Mouse (Mus musculus) T-helper 2 cell (primary cell): ENCODE measurements around the gene Vmn1r2.
"Not testable (repeated sequence)": the region's sequence is repeated elsewhere in the genome, so short reads cannot be mapped to it uniquely, and the experiment has no call there.

Source experiments
- in situ Hi-C: fragments of 300-600 bp; cut with MboI, MseI; formaldehyde crosslinking; loops from one replicate; pipeline ENCODE4 v1.15.1; 2025; ENCODE audit warnings: high pct_unique_total_duplicates

The Vmn1r2 gene

DNA sequence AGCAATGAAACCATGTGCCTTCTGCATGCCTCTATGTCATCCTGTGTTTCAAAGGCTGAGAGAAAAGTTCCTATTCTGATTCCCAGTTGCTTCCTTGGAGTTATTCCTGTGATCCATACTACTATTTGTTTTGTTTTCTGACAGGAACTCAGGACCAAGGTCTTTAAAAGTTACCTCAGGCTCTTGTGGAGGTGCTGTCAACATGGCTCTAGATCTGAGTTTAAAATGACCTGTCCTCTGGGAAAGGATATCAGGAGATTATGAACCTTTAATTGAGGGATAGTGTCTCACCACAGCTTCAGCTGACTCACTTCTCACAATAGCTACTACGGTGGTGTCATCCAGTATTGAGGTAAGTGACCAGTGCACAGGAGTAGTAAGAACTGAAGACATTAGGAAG lies at the start of gene Vmn1r2:
Vmn1r2 (plus strand) TSS at position 301 of the 400 bp plus-strand sequence.
- in situ Hi-C loops: not testable (repeated sequence)

DNA sequence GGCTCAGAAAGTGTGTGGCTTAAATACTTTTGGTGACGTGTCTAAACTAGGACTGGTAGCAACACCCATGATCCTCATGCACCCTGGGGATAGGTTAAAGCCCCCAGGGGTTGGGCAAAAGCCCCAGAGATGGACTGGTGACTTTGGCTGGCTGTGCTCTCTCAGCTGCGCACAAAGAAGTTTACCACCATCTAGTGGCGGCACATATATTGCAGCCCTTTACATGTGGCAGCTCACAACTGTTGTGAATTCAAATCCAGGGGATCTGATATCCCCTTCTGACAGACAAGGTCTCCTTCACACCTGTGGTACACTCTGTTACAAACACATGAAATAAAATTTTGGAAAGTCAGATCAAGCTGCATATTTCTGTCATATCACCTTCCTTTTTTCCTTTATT lies 19.2 kb upstream of the Vmn1r2 start:
- in situ Hi-C loops: not testable (repeated sequence)

DNA sequence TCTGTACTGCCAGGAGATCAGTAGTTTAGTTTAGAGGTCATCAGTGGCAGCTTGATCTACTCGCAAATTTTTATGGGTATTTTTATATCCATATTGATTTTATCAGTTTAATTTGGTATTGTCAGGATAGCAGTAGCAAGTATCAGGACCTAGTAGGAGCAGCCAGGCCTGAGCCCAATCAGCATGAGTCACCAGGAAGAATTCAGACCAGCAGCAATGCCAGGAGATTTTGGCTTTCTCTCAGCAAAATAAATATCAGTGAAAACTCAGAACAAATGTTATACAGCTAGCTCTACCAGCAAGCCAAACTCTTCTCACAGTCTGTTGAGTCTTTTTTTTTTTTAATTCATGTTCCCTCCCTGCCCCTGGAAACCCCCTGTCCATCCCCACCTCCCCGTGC lies 13.8 kb upstream of the Vmn1r2 start:
- in situ Hi-C loops: not testable (repeated sequence)

DNA sequence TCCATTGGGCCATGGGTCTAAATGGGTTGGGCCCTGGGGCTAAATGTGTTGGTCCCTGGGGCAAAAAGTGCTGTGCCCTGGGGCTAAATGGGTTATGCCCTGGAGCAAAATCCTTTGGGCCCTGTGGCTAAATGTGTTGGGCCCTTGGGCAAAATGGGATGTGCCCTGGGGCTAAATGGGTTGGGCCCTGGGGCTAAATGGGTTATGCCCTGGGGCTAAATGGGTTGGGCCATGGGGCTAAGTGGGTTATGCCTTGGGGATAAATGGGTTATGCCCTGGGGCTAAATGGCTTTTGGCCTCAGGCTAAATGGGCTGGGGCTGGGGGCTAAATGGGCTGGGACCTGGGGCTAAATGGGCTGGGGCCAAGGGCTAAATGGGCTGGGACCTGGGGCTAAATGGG lies 2.7 kb upstream of the Vmn1r2 start:
- in situ Hi-C loops: not testable (repeated sequence)

DNA sequence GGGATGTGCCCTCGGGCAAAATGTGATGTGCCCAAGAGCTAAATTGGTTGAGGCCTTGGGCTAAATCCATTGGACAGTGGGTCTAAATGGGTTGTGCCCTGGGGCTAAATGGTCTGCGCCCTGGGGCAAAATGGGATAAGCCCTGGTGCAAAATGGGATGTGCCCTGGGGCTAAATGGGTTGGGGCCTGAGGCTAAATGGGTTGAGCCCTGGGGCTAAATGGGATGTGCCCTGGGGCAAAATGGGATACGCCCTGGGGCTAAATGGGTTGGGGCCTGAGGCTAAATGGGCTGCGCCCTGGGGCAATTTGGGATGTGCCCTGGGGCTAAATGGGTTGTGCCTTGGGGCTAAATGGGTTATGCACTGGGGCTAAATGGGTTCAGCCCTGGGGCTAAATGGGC lies 2.1 kb upstream of the Vmn1r2 start:
- in situ Hi-C loops: no loop called here

DNA sequence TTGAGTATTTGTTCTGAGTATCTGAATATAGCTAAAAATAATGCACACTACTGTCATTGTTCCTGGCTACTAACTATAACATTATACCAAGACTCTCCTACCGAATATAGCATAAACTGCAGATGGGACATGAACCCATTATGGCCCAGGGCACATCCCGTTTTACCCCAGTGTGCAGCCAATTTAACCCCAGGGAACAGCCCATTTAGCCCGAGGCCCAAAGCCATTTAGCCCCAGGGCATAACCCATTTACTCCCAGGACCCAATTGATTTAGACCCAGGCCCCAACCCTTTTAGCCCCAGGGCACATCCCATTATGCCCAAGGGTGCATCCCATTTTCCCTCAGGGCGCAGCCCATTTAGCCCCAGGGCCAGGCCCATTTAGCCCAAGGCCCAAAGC lies 7.5 kb downstream of the Vmn1r2 start:
- in situ Hi-C loops: not testable (repeated sequence)

DNA sequence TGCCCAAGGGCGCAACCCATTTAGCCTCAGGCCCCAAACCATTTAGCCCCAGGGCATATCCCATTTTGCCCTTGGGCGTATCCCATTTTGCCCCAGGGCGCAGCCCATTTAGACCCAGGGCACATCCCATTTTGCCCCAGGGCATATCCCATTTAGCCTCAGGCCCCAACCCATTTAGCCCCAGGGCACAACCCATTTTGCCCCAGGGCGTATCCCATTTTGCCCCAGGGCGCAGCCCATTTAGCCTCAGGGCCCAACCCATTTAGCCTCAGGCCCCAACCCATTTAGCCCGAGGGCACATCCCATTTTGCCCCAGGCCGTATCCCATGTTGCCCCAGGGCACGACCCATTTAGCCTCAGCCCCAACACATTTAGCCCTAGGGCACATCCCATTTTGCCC lies 8.6 kb downstream of the Vmn1r2 start:
- in situ Hi-C loops: not testable (repeated sequence)

DNA sequence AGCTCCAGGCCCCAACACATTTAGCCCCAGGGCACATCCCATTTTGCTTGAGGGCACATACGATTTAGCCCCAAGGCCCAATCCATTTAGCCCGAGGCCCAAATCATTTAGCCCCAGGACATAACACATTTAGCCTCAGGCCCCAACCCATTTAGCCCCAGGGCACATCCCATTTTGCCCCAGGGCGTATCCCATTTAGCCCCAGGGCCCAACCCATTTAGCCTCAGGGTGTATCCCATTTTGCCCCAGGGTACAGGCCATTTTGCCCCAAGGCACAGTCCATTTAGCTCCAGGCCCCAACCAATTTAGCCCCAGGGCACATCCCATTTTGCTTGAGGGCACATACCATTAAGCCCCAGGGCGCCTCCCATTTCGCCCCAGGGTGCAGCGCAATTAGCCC lies 9.1 kb downstream of the Vmn1r2 start:
- in situ Hi-C loops: not testable (repeated sequence)

DNA sequence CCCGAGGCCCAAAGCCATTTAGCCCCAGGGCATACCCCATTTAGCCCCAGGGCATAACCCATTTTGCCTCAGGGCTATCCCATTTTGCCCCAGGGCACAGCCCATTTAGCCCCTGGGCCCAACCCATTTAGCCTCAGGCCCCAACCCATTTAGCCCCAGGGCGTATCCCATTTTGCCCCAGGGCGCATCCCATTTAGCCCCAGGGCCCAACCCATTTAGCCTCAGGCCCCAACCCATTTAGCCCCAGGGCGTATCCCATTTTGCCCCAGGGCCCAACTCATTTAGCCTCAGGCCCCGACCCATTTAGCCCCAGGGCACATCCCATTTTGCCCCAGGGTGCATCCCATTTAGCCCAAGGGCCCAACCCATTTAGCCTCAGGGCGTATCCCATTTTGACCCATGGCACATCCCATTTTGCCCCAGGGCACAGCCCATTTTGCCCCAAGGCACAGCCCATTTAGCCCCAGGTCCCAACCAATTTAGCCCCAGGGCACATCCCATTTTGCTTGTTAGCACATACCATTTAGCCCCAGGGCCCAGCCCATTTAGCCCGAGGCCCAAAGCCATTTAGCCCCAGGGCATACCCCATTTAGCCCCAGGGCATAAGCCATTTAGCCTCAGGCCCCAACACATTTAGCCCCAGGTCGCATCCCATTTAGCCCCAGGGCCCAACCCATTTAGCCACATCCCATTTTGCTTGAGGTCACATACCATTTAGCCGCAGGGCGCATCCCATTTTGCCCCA lies 9.8 kb downstream of the Vmn1r2 start:
- in situ Hi-C loops: not testable (repeated sequence)

DNA sequence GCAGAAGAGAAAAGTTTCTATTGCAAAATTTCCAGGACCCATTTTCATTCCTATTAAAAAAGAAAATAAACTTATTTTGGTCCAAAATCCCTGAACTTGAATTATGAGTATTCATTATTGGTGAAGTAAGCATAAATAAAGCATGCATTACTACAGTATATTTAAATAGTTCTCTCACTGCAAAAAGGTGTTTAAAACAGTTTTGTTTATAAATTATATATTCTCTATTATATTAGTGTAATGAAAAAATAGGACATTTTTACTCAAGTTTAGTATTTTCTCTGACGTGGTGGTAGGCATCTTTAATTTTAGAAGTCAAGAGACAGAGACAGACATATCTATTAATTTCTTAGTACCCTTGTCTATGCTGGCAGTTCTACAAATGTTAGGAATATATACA lies 18.1 kb downstream of the Vmn1r2 start, which contains the start of gene Vmn1r3:
Vmn1r3 (minus strand) TSS at position 101 of the 400 bp plus-strand sequence.
- in situ Hi-C loops: not testable (repeated sequence)

DNA sequence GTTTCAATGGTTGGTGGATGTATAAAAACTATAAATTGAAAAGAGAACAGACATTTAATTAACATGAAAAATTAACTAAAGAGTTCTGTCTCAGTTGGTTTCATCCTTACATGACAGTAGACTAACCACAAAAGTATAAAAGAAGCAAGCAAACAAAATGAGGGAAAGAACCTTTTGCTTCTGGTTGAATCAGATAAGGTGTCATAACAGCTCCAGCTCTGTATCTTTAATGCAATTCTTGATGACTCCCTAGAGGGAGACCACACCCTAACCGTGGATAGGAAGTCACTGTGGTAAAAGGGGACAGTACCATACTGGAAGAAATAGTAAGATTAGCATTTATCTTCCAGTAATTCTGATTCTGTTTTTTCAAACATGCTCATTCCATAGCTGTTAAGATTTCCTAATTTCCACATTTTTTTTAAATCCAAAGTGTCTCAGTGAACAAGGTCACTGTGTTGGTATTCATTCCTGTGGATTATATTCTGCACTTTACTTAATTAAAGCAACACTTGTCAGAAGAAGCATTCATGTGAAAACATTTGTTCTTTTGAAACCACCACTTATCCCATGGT lies 42.6 kb downstream of the Vmn1r2 start:
- in situ Hi-C loops: not testable (repeated sequence)

DNA sequence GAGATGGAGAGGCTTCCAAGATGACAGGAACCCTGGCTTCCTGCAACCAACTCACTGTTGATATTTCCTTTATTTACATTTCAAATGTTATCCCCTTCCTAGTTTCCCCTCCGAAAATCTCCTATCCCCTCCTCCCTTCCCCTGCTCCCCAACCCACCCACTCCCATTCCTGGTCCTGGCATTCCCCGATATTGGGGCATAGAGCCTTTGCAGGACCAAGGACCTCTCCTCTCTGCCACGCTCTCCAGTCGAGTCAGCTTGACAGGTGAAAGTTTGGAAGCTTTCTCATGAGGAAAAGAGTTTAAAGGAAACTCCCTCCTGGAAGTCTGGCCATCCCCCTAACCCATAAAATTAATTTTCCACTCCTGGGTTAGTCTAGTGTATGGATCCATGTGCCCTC lies 46.2 kb downstream of the Vmn1r2 start:
- in situ Hi-C loops: not testable (repeated sequence)

DNA sequence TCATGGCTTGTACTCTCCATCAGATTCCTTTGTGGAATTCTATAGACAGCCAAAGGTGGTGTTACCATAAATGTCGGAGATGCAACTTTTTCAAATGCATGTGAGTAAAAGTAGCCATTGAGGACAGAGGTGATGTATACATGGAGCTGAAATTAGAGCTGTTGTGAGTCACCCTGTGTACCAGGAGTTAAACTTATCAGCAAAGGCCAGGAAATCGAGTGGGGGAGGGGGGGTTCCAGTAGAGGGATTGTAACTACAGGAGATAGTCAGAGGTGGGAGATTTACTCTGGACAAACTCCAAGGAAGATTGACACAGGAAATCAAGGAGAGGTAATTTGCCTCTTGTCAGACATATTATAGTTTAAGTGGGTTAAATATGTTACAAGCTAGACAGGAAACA lies 49.3 kb downstream of the Vmn1r2 start:
- in situ Hi-C loops: not testable (repeated sequence)
